Mouse (Mus musculus) heart, adult 2 months (tissue): ENCODE measurements at regions not wholly inside any gene's neighbourhood (a gene's known extent, or its start where the extent isn't known, plus 50 kb on each side); places are given as distances from the start of the nearest gene placed in this dataset.

Experiments used
- DNase-seq, 2 experiments: peaks; one replicate each; pipeline ENCODE4 v3.0.0; 2021
- H3K27ac ChIP-seq: fragments of 200-600 bp; 2 replicates; pipeline ENCODE4 v1.8.1; 2022
- H3K27me3 ChIP-seq: fragments of 200-500 bp; 2 replicates; pipeline ENCODE4 v1.6.1; 2012; ENCODE audit warnings: mild to moderate bottlenecking, low read length, inconsistent platforms, mixed read lengths; ENCODE audit not compliant: control insufficient read depth, insufficient read depth
- H3K36me3 ChIP-seq: fragments of 200-500 bp; 2 replicates; pipeline ENCODE4 v1.6.1; 2012; ENCODE audit warnings: low read length, inconsistent platforms; ENCODE audit not compliant: control insufficient read depth, insufficient read depth
- H3K4me1 ChIP-seq: fragments of 200-500 bp; 2 replicates; pipeline ENCODE4 v1.6.1; 2011; ENCODE audit warnings: low read length; ENCODE audit not compliant: control insufficient read depth, insufficient read depth
- H3K4me3 ChIP-seq: fragments of 200-600 bp; 2 replicates; pipeline ENCODE4 v1.8.1; 2022
- H3K79me2 ChIP-seq: fragments of 200-500 bp; replicated peaks from 2 replicates; pipeline ENCODE4 v1.6.1; 2012; ENCODE audit warnings: mild to moderate bottlenecking, inconsistent platforms, low read length, moderate library complexity, mixed read lengths; ENCODE audit not compliant: control insufficient read depth, insufficient read depth
- H3K9ac ChIP-seq: fragments of 200-500 bp; 2 replicates; pipeline ENCODE4 v1.6.1; 2012; ENCODE audit warnings: low read depth, mild to moderate bottlenecking, control low read depth, inconsistent platforms, low read length, mixed read lengths
- CTCF ChIP-seq: fragments of 200-600 bp; IDR thresholded peaks from 2 replicates; pipeline ENCODE4 v1.8.1; 2022; ENCODE audit warnings: antibody characterized with exemption, mild to moderate bottlenecking, moderate library complexity
- EP300 ChIP-seq: fragments of 200-500 bp; IDR thresholded peaks from 2 replicates; pipeline ENCODE4 v1.6.1; 2011; ENCODE audit warnings: low read depth, low read length, control low read depth; ENCODE audit not compliant: insufficient read depth
- POLR2A ChIP-seq: fragments of 200-500 bp; IDR thresholded peaks from 2 replicates; pipeline ENCODE4 v1.6.1; 2011; ENCODE audit warnings: mild to moderate bottlenecking, low read depth, low read length, control low read depth; ENCODE audit not compliant: insufficient read depth
- WGBS: fragments of 180-500 bp; shearing (Covaris S2); methylation state at CpG from one replicate; pipeline ENCODE4 v1.1.7; 2018; 5-methylcytosine and 5-hydroxymethylcytosine counted together
- intact Hi-C: fragments of 180-260 bp; cut with DNase I; formaldehyde crosslinking; loops from one replicate; pipeline ENCODE4 v1.15.1; 2025

GRCm38 (mm10) chr9:115504789-115505188, 194.6 kb upstream of the Stt3b start:
- no peak for TF ChIP-seq CTCF
- no peak for TF ChIP-seq EP300
- TF ChIP-seq POLR2A, result no peak
- no peaks in the 10 kb centered on the region for H3K36me3 ChIP-seq
- H3K4me3 ChIP-seq, result no peak overlapping the region
- intact Hi-C loops, result no loop called here
- no peaks in the 10 kb centered on the region; the same call in 1 of the 2 replicates for H3K27me3 ChIP-seq
- H3K79me2 ChIP-seq, result no peaks in the 10 kb centered on the region
- H3K4me1 ChIP-seq, result no peaks in the 10 kb centered on the region
- WGBS, result 20% methylated on average over 2 of the region's 2 CpGs
- H3K9ac ChIP-seq, result no peak overlapping the region
- H3K27ac ChIP-seq, result no peak overlapping the region
- no peak for DNase-seq

DNA sequence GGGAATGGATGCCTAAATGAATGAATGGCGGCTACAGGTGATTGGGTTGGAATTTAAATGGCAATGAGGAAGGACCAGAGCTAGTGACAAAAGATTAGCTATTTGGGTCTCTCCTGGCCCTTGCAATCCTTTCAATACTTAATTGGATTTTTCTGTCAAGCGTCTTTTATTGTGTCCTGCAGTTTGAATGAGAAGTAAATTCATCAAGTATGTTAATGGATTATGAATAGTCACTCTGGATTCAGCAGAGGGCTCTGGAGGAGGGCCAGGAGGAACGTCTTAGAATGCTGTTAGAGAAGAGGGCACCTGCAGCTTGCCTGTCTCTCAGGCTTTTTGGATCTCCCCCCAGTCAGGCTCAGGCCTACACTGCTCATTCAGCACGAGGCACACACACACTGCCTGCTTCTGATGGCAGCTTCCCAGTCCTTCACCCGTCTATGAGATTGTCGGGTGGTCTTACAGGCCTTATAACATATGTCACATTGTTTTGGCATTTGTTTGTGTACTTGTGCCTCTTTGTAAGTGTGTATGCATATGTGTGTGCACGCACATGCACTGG, 197.0 kb upstream of the Stt3b start:
- no peak for TF ChIP-seq CTCF
- TF ChIP-seq POLR2A, result no peak
- TF ChIP-seq EP300, result no peak
- WGBS, result 79% methylated on average over 7 of the region's 7 CpGs
- Histone ChIP-seq H3K9ac (no peak overlapping the region), H3K4me3 (no peak overlapping the region), H3K79me2 (no peaks in the 10 kb centered on the region), H3K36me3 (no peaks in the 10 kb centered on the region), H3K27ac (no peak overlapping the region), H3K4me1 (no peaks in the 10 kb centered on the region), H3K27me3 (no peaks in the 10 kb centered on the region; the same call in 1 of the 2 replicates)
- DNase-seq, result no peak
- intact Hi-C loops, result no loop called here

- intact Hi-C loops, result no loop called here
- Histone ChIP-seq H3K27me3 (no peaks in the 10 kb centered on the region; the same call in 1 of the 2 replicates), H3K36me3 (no peaks in the 10 kb centered on the region), H3K9ac (no peak overlapping the region), H3K27ac (no peak overlapping the region), H3K79me2 (no peaks in the 10 kb centered on the region), H3K4me3 (no peak overlapping the region), H3K4me1 (no peaks in the 10 kb centered on the region)
- TF ChIP-seq POLR2A, result no peak
- no peak for TF ChIP-seq CTCF
- TF ChIP-seq EP300, result no peak
- no peak for DNase-seq
- 64% methylated on average over 16 of the region's 16 CpGs for WGBS
These were observed 202.8 kb upstream of the Stt3b start for GRCm38 (mm10) chr9:115512835-115513629.

GRCm38 (mm10) chr9:115517903-115518302, 207.7 kb upstream of the Stt3b start:
- Histone ChIP-seq H3K4me1 (no peaks in the 10 kb centered on the region), H3K27ac (no peak overlapping the region), H3K4me3 (no peak overlapping the region), H3K36me3 (no peaks in the 10 kb centered on the region), H3K27me3 (no peaks in the 10 kb centered on the region), H3K9ac (no peak overlapping the region), H3K79me2 (no peaks in the 10 kb centered on the region)
- intact Hi-C loops, result no loop called here
- DNase-seq, result no peak
- no peak for TF ChIP-seq CTCF
- no peak for TF ChIP-seq EP300
- no peak for TF ChIP-seq POLR2A

- 81% methylated on average over 3 of the region's 3 CpGs for WGBS
- no peak overlapping the region for H3K9ac ChIP-seq
- no peak for DNase-seq
- no peaks in the 10 kb centered on the region for H3K4me1 ChIP-seq
- no peaks in the 10 kb centered on the region for H3K79me2 ChIP-seq
- H3K27ac ChIP-seq, result no peak overlapping the region
- intact Hi-C loops, result no loop called here
- TF ChIP-seq EP300, result no peak
- no peaks in the 10 kb centered on the region for H3K27me3 ChIP-seq
- H3K4me3 ChIP-seq, result no peak overlapping the region
- no peaks in the 10 kb centered on the region for H3K36me3 ChIP-seq
These were observed 213.9 kb upstream of the Stt3b start for GRCm38 (mm10) chr9:115524161-115524560.

DNA sequence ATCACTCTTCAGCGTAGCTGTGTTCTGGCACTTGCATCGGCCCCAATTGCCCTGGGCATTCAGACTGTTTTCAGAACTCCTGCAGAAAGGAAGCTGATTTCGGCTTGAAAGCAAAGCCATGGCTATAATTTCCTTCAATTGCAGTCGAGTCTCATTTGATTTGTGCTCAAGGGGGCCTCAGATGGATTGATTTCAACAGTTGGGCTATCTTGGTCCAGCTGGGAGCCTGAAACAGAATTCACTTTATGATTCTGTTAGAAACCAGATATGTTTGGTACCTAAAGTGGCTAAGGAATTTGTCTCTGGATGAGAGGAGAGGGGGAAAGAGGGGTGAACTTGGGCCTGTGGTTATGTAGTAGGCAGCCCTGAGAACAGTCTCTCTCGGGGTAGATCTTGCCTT, 214.4 kb upstream of the Stt3b start:
- 66% methylated on average over 5 of the region's 5 CpGs for WGBS
- H3K36me3 ChIP-seq, result no peaks in the 10 kb centered on the region
- intact Hi-C loops, result no loop called here
- no peaks in the 10 kb centered on the region for H3K4me1 ChIP-seq
- no peak overlapping the region for H3K9ac ChIP-seq
- no peak for DNase-seq
- H3K27me3 ChIP-seq, result no peaks in the 10 kb centered on the region
- no peak overlapping the region for H3K4me3 ChIP-seq
- H3K27ac ChIP-seq, result no peak overlapping the region
- TF ChIP-seq CTCF (no peak), EP300 (no peak), POLR2A (no peak)
- no peaks in the 10 kb centered on the region for H3K79me2 ChIP-seq
